Comparison of ENCODE assay signal across 30 mouse cellular contexts in the genomic region with DNA sequence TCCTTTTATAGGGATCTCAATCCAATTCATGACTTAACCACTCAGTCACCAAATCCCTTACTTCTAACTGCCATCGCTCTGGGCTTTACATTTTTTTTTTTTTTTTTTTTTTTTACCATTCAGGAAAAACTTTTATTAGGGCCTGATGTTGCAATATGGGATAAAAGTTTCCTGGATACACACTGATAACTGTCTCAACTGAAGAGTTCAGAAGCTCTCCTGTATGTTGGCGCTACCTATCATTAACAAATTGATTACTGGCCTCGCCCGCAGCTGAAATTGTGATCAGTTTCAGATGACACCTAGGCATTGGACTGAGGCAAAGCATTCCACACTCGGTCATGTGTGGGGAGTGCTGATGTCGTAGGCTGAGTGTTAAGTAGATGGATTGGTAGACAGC. TPM values are rescaled to one million over a fixed set of nuclear protein-coding genes. Genes with fewer than 3 reads are reported as not detected.
A peak's percentile ranks its signal among the peaks of the same experiment; 100 is the strongest.
DNase-seq lines count a peak whose midpoint lies in the region; ATAC-seq lines count a peak whose summit lies in the region.
"Had no signal": no experiment of that assay in that cellular context is flagged by ENCODE, and none has a peak within 500 bp of the region (broad histone marks: within the 10 kb centered on the region; RNA-seq: fewer than 3 reads in every experiment).

No protein-coding gene starts in this region.

- WGBS in hindbrain, embryonic 14.5 days: 67% methylated on average over 6 of the region's 6 CpGs
- 79% methylated on average over 6 of the region's 6 CpGs for WGBS in hindbrain, embryonic 12.5 days
- WGBS in neural tube, embryonic 11.5 days: 86% methylated on average over 6 of the region's 6 CpGs
- 69% methylated on average over 6 of the region's 6 CpGs for WGBS in intestine, embryonic 15.5 days

- ATAC-seq in hindbrain, embryonic 14.5 days (ENCODE audit: low FRiP score): no peak
- no peak for ATAC-seq in hindbrain, embryonic 12.5 days (ENCODE audit: low FRiP score)
- ATAC-seq in neural tube, embryonic 11.5 days (ENCODE audit: insufficient read depth, low FRiP score, low TSS enrichment): no peak
- ATAC-seq in intestine, embryonic 15.5 days: 0 out of 2 replicates have a peak, but pooled peaks have one; percentile 19
- ATAC-seq: hindbrain, postnatal 0 days; liver, embryonic 12.5 days; liver, postnatal 0 days; Patski had no signal

- no peak overlapping the region for H3K4me3 ChIP-seq in hindbrain, embryonic 14.5 days (replicated peaks; ENCODE audit: low read length)
- H3K4me3 ChIP-seq in hindbrain, embryonic 12.5 days: no peak overlapping the region
- no peak overlapping the region for H3K4me3 ChIP-seq in neural tube, embryonic 11.5 days (ENCODE audit: low read depth, low read length)
- H3K4me3 ChIP-seq in intestine, embryonic 15.5 days (replicated peaks): no peak overlapping the region
- H3K4me3 ChIP-seq: gastrocnemius, adult 2 months; heart, adult 2 months; heart, embryonic 13.5 days; hindbrain, embryonic 10.5 days; kidney, embryonic 15.5 days; left cerebral cortex, adult 2 months; limb, embryonic 12.5 days; liver, embryonic 12.5 days had no signal

- peak overlapping the region; percentile 10 for H3K4me2 ChIP-seq in hindbrain, embryonic 14.5 days (replicated peaks)
- H3K4me2 ChIP-seq in hindbrain, embryonic 12.5 days (replicated peaks): no peak overlapping the region
- H3K4me2 ChIP-seq in neural tube, embryonic 11.5 days (ENCODE audit: low read depth): no peak overlapping the region
- H3K4me2 ChIP-seq in intestine, embryonic 15.5 days (replicated peaks): no peak overlapping the region
- H3K4me2 ChIP-seq: heart, embryonic 13.5 days; kidney, embryonic 15.5 days; limb, embryonic 12.5 days had no signal

- no peak for DNase-seq in hindbrain, embryonic 14.5 days (ENCODE audit: low spot score)
- DNase-seq in neural tube, embryonic 11.5 days (ENCODE audit: low spot score): no peak
- no peak for DNase-seq in neural tube, embryonic 10.5 days (ENCODE audit: extremely low spot score, low spot score)
- no peak for DNase-seq in thymus, adult 18-20 months
- DNase-seq in heart, postnatal 4 days: no peak
- DNase-seq: adrenal gland, postnatal 10 days; cerebellum, adult 11 months; cerebellum, adult 9-10 months; cerebellum, postnatal 36 days; gastrocnemius, adult 2 months; heart, adult 2 months; heart, postnatal 10 days; kidney, adult 11 months; kidney, postnatal 25 days; liver, postnatal 0 days; lung, postnatal 36 days; right cerebral cortex, postnatal 4 days; thymus, adult 2 months; thymus, postnatal 36 days had no signal

- no peak overlapping the region for H3K9ac ChIP-seq in hindbrain, embryonic 14.5 days
- H3K9ac ChIP-seq in hindbrain, embryonic 12.5 days: no peak overlapping the region
- H3K9ac ChIP-seq in neural tube, embryonic 11.5 days (ENCODE audit: low read length): no peak overlapping the region
- H3K9ac ChIP-seq in intestine, embryonic 15.5 days: no peak overlapping the region
- H3K9ac ChIP-seq: heart, embryonic 13.5 days; kidney, embryonic 15.5 days; limb, embryonic 12.5 days; liver, postnatal 0 days had no signal

- no peak overlapping the region for H3K27ac ChIP-seq in hindbrain, embryonic 14.5 days
- no peak overlapping the region for H3K27ac ChIP-seq in hindbrain, embryonic 12.5 days
- peak overlapping the region; percentile 28; the same call in 1 of the 2 replicates for H3K27ac ChIP-seq in neural tube, embryonic 11.5 days (ENCODE audit: low read depth, low read length)
- H3K27ac ChIP-seq in intestine, embryonic 15.5 days: no peak overlapping the region
- H3K27ac ChIP-seq: gastrocnemius, adult 2 months; heart, adult 2 months; heart, embryonic 13.5 days; hindbrain, embryonic 10.5 days; hindbrain, postnatal 0 days; kidney, embryonic 15.5 days; left cerebral cortex, adult 2 months; limb, embryonic 12.5 days; stomach, postnatal 0 days had no signal

- peaks cover 49% of the 10 kb centered on the region for H3K4me1 ChIP-seq in hindbrain, embryonic 14.5 days (replicated peaks; ENCODE audit: control insufficient read depth, insufficient read depth, low read length)
- H3K4me1 ChIP-seq in hindbrain, embryonic 12.5 days: peaks cover 82% of the 10 kb centered on the region
- peaks cover 45% of the 10 kb centered on the region for H3K4me1 ChIP-seq in neural tube, embryonic 11.5 days (ENCODE audit: control insufficient read depth, insufficient read depth, low read length)
- H3K4me1 ChIP-seq in intestine, embryonic 15.5 days (replicated peaks): peaks cover 13% of the 10 kb centered on the region

- no peaks in the 10 kb centered on the region for H3K27me3 ChIP-seq in hindbrain, embryonic 14.5 days (ENCODE audit: control insufficient read depth, insufficient read depth, low read length)
- H3K27me3 ChIP-seq in hindbrain, embryonic 12.5 days: no peaks in the 10 kb centered on the region
- no peaks in the 10 kb centered on the region for H3K27me3 ChIP-seq in neural tube, embryonic 11.5 days (ENCODE audit: control insufficient read depth, insufficient read depth, low read length)
- H3K27me3 ChIP-seq in intestine, embryonic 15.5 days (replicated peaks): no peaks in the 10 kb centered on the region
- H3K27me3 ChIP-seq: limb, embryonic 12.5 days had no signal

- H3K9me3 ChIP-seq in hindbrain, embryonic 14.5 days (ENCODE audit: control insufficient read depth, low read length): no peaks in the 10 kb centered on the region
- no peaks in the 10 kb centered on the region for H3K9me3 ChIP-seq in hindbrain, embryonic 12.5 days (replicated peaks)
- H3K9me3 ChIP-seq in neural tube, embryonic 11.5 days (ENCODE audit: control insufficient read depth, low read length): no peaks in the 10 kb centered on the region
- no peaks in the 10 kb centered on the region for H3K9me3 ChIP-seq in intestine, embryonic 15.5 days
- H3K9me3 ChIP-seq: heart, embryonic 13.5 days; hindbrain, embryonic 10.5 days; kidney, embryonic 15.5 days; limb, embryonic 12.5 days; liver, embryonic 12.5 days had no signal

- H3K36me3 ChIP-seq in hindbrain, embryonic 14.5 days (replicated peaks; ENCODE audit: control insufficient read depth, insufficient read depth): no peaks in the 10 kb centered on the region
- no peaks in the 10 kb centered on the region for H3K36me3 ChIP-seq in hindbrain, embryonic 12.5 days
- H3K36me3 ChIP-seq in neural tube, embryonic 11.5 days (ENCODE audit: control insufficient read depth, insufficient read depth, low read length): no peaks in the 10 kb centered on the region
- no peaks in the 10 kb centered on the region for H3K36me3 ChIP-seq in intestine, embryonic 15.5 days
- H3K36me3 ChIP-seq: heart, embryonic 13.5 days; limb, embryonic 12.5 days had no signal

RNA-seq across cellular contexts. Expression of gene Spata13, which starts 7.3 kb away (rescaled TPM):
- polyA plus RNA-seq in hindbrain, embryonic 14.5 days (2014; fragmentation: Nextera tagmentation; extraction: Ambion mirVana): 24.4 and 26.2 TPM in 2 replicates
- polyA plus RNA-seq in hindbrain, embryonic 12.5 days (2016; fragmentation: Nextera tagmentation; extraction: Ambion mirVana): 53.7 and 63.2 TPM in 2 replicates
- 56.2 and 64.9 TPM in 2 replicates for polyA plus RNA-seq in neural tube, embryonic 11.5 days (2014; fragmentation: Nextera tagmentation; extraction: Ambion mirVana)
- 21.4 and 22.4 TPM in 2 replicates for polyA plus RNA-seq in intestine, embryonic 15.5 days (2015; fragmentation: Nextera tagmentation; extraction: Ambion mirVana)
- 10 to 100 TPM; 50.1 to 52.8 TPM for total RNA-seq in heart, postnatal 4 days (2021)
